Mouse (Mus musculus): ENCODE data around the gene Top1. TPM values are rescaled to one million over a fixed set of nuclear protein-coding genes. Genes with fewer than 3 reads are reported as not detected.
"Not testable (repeated sequence)": the region's sequence is repeated elsewhere in the genome, so short reads cannot be mapped to it uniquely, and the experiment has no call there.

Gene Top1
- total RNA-seq, 2 experiments from 2014 or later = 84.6 to 88.4 TPM

- DNase-seq (ENCODE audit: low spot score in 2 of 2) = no peak
These were observed 16.2 kb upstream of the Top1 start for GRCm38 (mm10) chr2:160629528-160629830.

GRCm38 (mm10) chr2:160630872-160631597 lies 14.7 kb upstream of the Top1 start:
- DNase-seq (ENCODE audit: low spot score in 2 of 2) = no peak

GRCm38 (mm10) chr2:160639911-160640717 lies 5.6 kb upstream of the Top1 start:
- DNase-seq (ENCODE audit: low spot score in 2 of 2) = no peak

GRCm38 (mm10) chr2:160641176-160641575 lies 4.5 kb upstream of the Top1 start:
- no peak for DNase-seq (ENCODE audit: low spot score in 2 of 2)

GRCm38 (mm10) chr2:160646144-160646844 lies 606 bp downstream of the Top1 start:
- peak; percentile 50 to 69 for DNase-seq (ENCODE audit: low spot score in 2 of 2)

- no peak for DNase-seq (ENCODE audit: low spot score in 2 of 2)
These were observed 1.1 kb downstream of the Top1 start for GRCm38 (mm10) chr2:160646845-160647178.

- DNase-seq (ENCODE audit: low spot score in 2 of 2) = no peak
These were observed 2.4 kb downstream of the Top1 start for GRCm38 (mm10) chr2:160648097-160648496.

GRCm38 (mm10) chr2:160649072-160649471 lies 3.4 kb downstream of the Top1 start:
- no peak for DNase-seq (ENCODE audit: low spot score in 2 of 2)

GRCm38 (mm10) chr2:160651165-160651564 lies 5.5 kb downstream of the Top1 start:
- DNase-seq (ENCODE audit: low spot score in 2 of 2) = no peak

- DNase-seq (ENCODE audit: low spot score in 2 of 2) = no peak
These were observed 7.5 kb downstream of the Top1 start for GRCm38 (mm10) chr2:160653218-160653617.

GRCm38 (mm10) chr2:160655561-160655960 lies 9.9 kb downstream of the Top1 start:
- peak; percentile 32 to 39 for DNase-seq (ENCODE audit: low spot score in 2 of 2)

- no peak for DNase-seq (ENCODE audit: low spot score in 2 of 2)
These were observed 10.5 kb downstream of the Top1 start for GRCm38 (mm10) chr2:160656234-160656633.

- no peak for DNase-seq (ENCODE audit: low spot score in 2 of 2)
These were observed 12.2 kb downstream of the Top1 start for GRCm38 (mm10) chr2:160657801-160658442.

GRCm38 (mm10) chr2:160658811-160659210 lies 13.1 kb downstream of the Top1 start:
- no peak for DNase-seq (ENCODE audit: low spot score in 2 of 2)

GRCm38 (mm10) chr2:160664421-160664820 lies 18.7 kb downstream of the Top1 start:
- no peak for DNase-seq (ENCODE audit: low spot score in 2 of 2)

- not testable (repeated sequence) for DNase-seq (ENCODE audit: low spot score in 2 of 2)
These were observed 19.3 kb downstream of the Top1 start for GRCm38 (mm10) chr2:160664986-160665385.

- DNase-seq (ENCODE audit: low spot score in 2 of 2) = no peak
These were observed 21.6 kb downstream of the Top1 start for GRCm38 (mm10) chr2:160667259-160667658.

- DNase-seq (ENCODE audit: low spot score in 2 of 2) = no peak
These were observed 54.6 kb downstream of the Top1 start for GRCm38 (mm10) chr2:160700271-160700670.

GRCm38 (mm10) chr2:160701603-160702002 lies 55.9 kb downstream of the Top1 start:
- no peak for DNase-seq (ENCODE audit: low spot score in 2 of 2)

- no peak for DNase-seq (ENCODE audit: low spot score in 2 of 2)
These were observed 57.1 kb downstream of the Top1 start for GRCm38 (mm10) chr2:160702824-160703223.

- DNase-seq (ENCODE audit: low spot score in 2 of 2) = no peak
These were observed 62.0 kb downstream of the Top1 start for GRCm38 (mm10) chr2:160707673-160708072.
